Mouse (Mus musculus) liver, embryonic 12.5 days (tissue): Measurements from ENCODE around the gene Mpp4. TPM values are rescaled to one million over a fixed set of nuclear protein-coding genes. Genes with fewer than 3 reads are reported as not detected.

Experiments used
- ATAC-seq: fragments of 200-750 bp; cut with Nextera tagmentation; 2 replicates; pipeline ENCODE4 v1.8.0; 2017; ENCODE audit warnings: moderate number of reproducible peaks, mild to moderate bottlenecking, moderate library complexity
- H3K27ac ChIP-seq: fragments of 300-500 bp; sonication (generic); 2 replicates; pipeline ENCODE4 v1.5.1; 2016; ENCODE audit warnings: mild to moderate bottlenecking
- H3K27me3 ChIP-seq: fragments of 300-500 bp; sonication (generic); replicated peaks from 2 replicates; pipeline ENCODE4 v1.6.1; 2016; ENCODE audit warnings: mild to moderate bottlenecking, moderate library complexity
- H3K36me3 ChIP-seq: fragments of 300-500 bp; sonication (generic); 2 replicates; pipeline ENCODE4 v1.6.1; 2016; ENCODE audit warnings: mild to moderate bottlenecking, moderate library complexity
- H3K4me1 ChIP-seq: fragments of 300-500 bp; sonication (generic); 2 replicates; pipeline ENCODE4 v1.6.1; 2016
- H3K4me2 ChIP-seq: fragments of 300-500 bp; sonication (generic); 2 replicates; pipeline ENCODE4 v1.6.1; 2016; ENCODE audit warnings: mild to moderate bottlenecking, moderate library complexity
- H3K4me3 ChIP-seq: fragments of 300-500 bp; sonication (generic); 2 replicates; pipeline ENCODE4 v1.5.1; 2016; ENCODE audit warnings: mild to moderate bottlenecking, moderate library complexity
- H3K9ac ChIP-seq: fragments of 300-500 bp; sonication (generic); 2 replicates; pipeline ENCODE4 v1.6.1; 2016; ENCODE audit warnings: mild to moderate bottlenecking, moderate library complexity
- H3K9me3 ChIP-seq: fragments of 300-500 bp; sonication (generic); replicated peaks from 2 replicates; pipeline ENCODE4 v1.6.1; 2016; ENCODE audit warnings: mild to moderate bottlenecking, moderate library complexity
- WGBS: fragments of 180-500 bp; shearing (Covaris S2); methylation state at CpG from one replicate; pipeline ENCODE4 v1.1.7; 2016; ENCODE audit not compliant: insufficient replicate concordance; 5-methylcytosine and 5-hydroxymethylcytosine counted together
- polyA plus RNA-seq: library from polyadenylated mRNA; unstranded; fragments of >200 nt; fragmentation: Nextera tagmentation; extraction: Ambion mirVana; gene quantifications from 2 replicates; pipeline ENCODE4 v1.2.1, GENCODE M21; 2016

Gene Mpp4
- polyA plus RNA-seq, 1 experiment from 2014 or later: 0.45 TPM

GRCm38 (mm10) chr1:59185410-59185809, 22.2 kb upstream of the Mpp4 start:
- ATAC-seq: no peak
- peaks cover 34% of the 10 kb centered on the region; the same call in 1 of the 2 replicates for H3K36me3 ChIP-seq
- 78% methylated on average over 9 of the region's 9 CpGs for WGBS
- H3K9me3 ChIP-seq: no peaks in the 10 kb centered on the region
- no peaks in the 10 kb centered on the region for H3K27me3 ChIP-seq
- H3K27ac ChIP-seq: no peak overlapping the region
- H3K9ac ChIP-seq: no peak overlapping the region
- peaks cover 8% of the 10 kb centered on the region; the same call in 1 of the 2 replicates for H3K4me1 ChIP-seq
- no peak overlapping the region for H3K4me3 ChIP-seq
- no peak overlapping the region for H3K4me2 ChIP-seq

- peak overlapping the region; percentile 55; the same call in 1 of the 2 replicates for H3K27ac ChIP-seq
- no peak overlapping the region for H3K4me2 ChIP-seq
- no peaks in the 10 kb centered on the region for H3K27me3 ChIP-seq
- peaks cover 47% of the 10 kb centered on the region for H3K36me3 ChIP-seq
- peak; percentile 68 for ATAC-seq
- H3K9me3 ChIP-seq: no peaks in the 10 kb centered on the region
- peaks cover 8% of the 10 kb centered on the region; the same call in 1 of the 2 replicates for H3K4me1 ChIP-seq
- WGBS: 29% methylated on average over 4 of the region's 4 CpGs
- no peak overlapping the region for H3K9ac ChIP-seq
- no peak overlapping the region for H3K4me3 ChIP-seq
Measured at GRCm38 (mm10) chr1:59183045-59183444, 19.9 kb upstream of the Mpp4 start.

- 60% methylated on average over 2 of the region's 2 CpGs for WGBS
- H3K27ac ChIP-seq: peak overlapping the region; percentile 55; the same call in 1 of the 2 replicates
- no peak overlapping the region for H3K4me3 ChIP-seq
- ATAC-seq: no peak
- H3K4me1 ChIP-seq: peaks cover 8% of the 10 kb centered on the region; the same call in 1 of the 2 replicates
- H3K9me3 ChIP-seq: no peaks in the 10 kb centered on the region
- H3K27me3 ChIP-seq: no peaks in the 10 kb centered on the region
- no peak overlapping the region for H3K4me2 ChIP-seq
- H3K9ac ChIP-seq: no peak overlapping the region
- peaks cover 54% of the 10 kb centered on the region for H3K36me3 ChIP-seq
Measured at GRCm38 (mm10) chr1:59182373-59182772, 19.2 kb upstream of the Mpp4 start.

DNA sequence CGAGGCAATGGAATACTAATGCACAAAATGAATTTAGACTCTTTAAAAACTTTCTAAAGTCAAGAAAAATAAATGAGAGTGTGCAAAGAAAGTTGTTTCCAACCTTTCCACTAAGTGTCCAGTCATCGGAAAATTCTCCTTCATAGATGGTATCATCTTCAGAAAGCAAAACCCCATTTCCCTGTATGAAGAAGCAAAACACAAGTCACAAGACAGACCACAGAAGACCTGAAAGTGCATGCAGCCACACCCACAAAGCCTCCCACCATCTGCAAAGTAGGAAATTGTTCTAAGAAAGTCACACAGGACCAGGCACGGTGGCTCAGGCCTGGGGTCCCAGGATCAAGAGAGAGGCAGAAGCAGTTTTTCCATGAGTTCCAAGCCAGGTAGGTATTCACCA, 16.8 kb upstream of the Mpp4 start:
- 67% methylated on average over 3 of the region's 3 CpGs for WGBS
- Histone ChIP-seq H3K36me3 (peaks cover 59% of the 10 kb centered on the region), H3K27me3 (no peaks in the 10 kb centered on the region), H3K9me3 (no peaks in the 10 kb centered on the region), H3K4me1 (peaks cover 8% of the 10 kb centered on the region; the same call in 1 of the 2 replicates), H3K27ac (no peak overlapping the region), H3K9ac (no peak overlapping the region), H3K4me3 (no peak overlapping the region), H3K4me2 (no peak overlapping the region)
- no peak for ATAC-seq

GRCm38 (mm10) chr1:59178401-59178800, 15.2 kb upstream of the Mpp4 start:
- Histone ChIP-seq H3K9ac (no peak overlapping the region), H3K9me3 (no peaks in the 10 kb centered on the region), H3K27me3 (no peaks in the 10 kb centered on the region), H3K4me3 (no peak overlapping the region), H3K4me1 (peaks cover 11% of the 10 kb centered on the region), H3K27ac (no peak overlapping the region), H3K36me3 (peaks cover 53% of the 10 kb centered on the region), H3K4me2 (no peak overlapping the region)
- ATAC-seq: no peak
- 79% methylated on average over 10 of the region's 10 CpGs for WGBS

- H3K4me3 ChIP-seq: no peak overlapping the region
- no peak overlapping the region for H3K9ac ChIP-seq
- ATAC-seq: peak; percentile 69
- H3K9me3 ChIP-seq: no peaks in the 10 kb centered on the region
- H3K36me3 ChIP-seq: peaks cover 36% of the 10 kb centered on the region
- no peaks in the 10 kb centered on the region for H3K27me3 ChIP-seq
- H3K4me2 ChIP-seq: no peak overlapping the region
- peak overlapping the region; percentile 23; the same call in 1 of the 2 replicates for H3K27ac ChIP-seq
- WGBS: 47% methylated on average over 10 of the region's 10 CpGs
- peaks cover 33% of the 10 kb centered on the region for H3K4me1 ChIP-seq
Measured at GRCm38 (mm10) chr1:59174514-59175373, 11.6 kb upstream of the Mpp4 start.

GRCm38 (mm10) chr1:59173023-59173422, 9.8 kb upstream of the Mpp4 start:
- H3K27ac ChIP-seq: no peak overlapping the region
- no peaks in the 10 kb centered on the region for H3K27me3 ChIP-seq
- peaks cover 29% of the 10 kb centered on the region for H3K36me3 ChIP-seq
- H3K9ac ChIP-seq: 0 out of 2 replicates have a peak overlapping the region, but pooled peaks have one; percentile 6
- H3K9me3 ChIP-seq: no peaks in the 10 kb centered on the region
- no peak; the same call in 1 of the 2 replicates for ATAC-seq
- H3K4me1 ChIP-seq: peaks cover 33% of the 10 kb centered on the region
- H3K4me3 ChIP-seq: no peak overlapping the region
- no peak overlapping the region for H3K4me2 ChIP-seq
- WGBS: 18% methylated on average over 5 of the region's 5 CpGs

GRCm38 (mm10) chr1:59171875-59172274, 8.7 kb upstream of the Mpp4 start:
- peaks cover 33% of the 10 kb centered on the region for H3K4me1 ChIP-seq
- no peak overlapping the region for H3K4me3 ChIP-seq
- WGBS: 14% methylated on average over 5 of the region's 5 CpGs
- peak overlapping the region; percentile 58 for H3K27ac ChIP-seq
- H3K27me3 ChIP-seq: no peaks in the 10 kb centered on the region
- no peak overlapping the region for H3K9ac ChIP-seq
- H3K9me3 ChIP-seq: no peaks in the 10 kb centered on the region
- peak overlapping the region; percentile 13; the same call in 1 of the 2 replicates for H3K4me2 ChIP-seq
- H3K36me3 ChIP-seq: peaks cover 30% of the 10 kb centered on the region
- ATAC-seq: no peak

DNA sequence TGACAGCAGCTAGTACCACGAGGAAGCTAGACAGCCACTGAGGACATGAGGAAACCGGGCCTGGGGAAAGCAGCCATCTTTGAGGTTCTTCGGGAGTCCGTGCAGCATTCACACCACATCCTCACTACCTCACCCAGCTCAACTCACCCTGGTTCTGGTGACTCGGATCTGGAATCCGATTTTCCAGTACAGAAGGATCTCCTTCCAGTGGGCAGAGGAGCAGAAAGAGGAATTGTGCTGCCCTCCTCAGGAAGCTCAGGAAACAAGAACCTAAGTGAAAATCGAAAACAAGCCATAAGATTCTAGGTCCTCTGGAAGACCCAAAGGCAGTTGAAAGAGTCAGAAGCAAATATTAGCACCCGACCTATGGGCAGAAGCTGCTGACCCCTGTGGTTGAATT, 7.1 kb upstream of the Mpp4 start:
- H3K4me3 ChIP-seq: no peak overlapping the region
- H3K27me3 ChIP-seq: no peaks in the 10 kb centered on the region
- no peak for ATAC-seq
- H3K4me1 ChIP-seq: peaks cover 33% of the 10 kb centered on the region
- 60% methylated on average over 8 of the region's 8 CpGs for WGBS
- no peak overlapping the region for H3K27ac ChIP-seq
- H3K9me3 ChIP-seq: no peaks in the 10 kb centered on the region
- H3K9ac ChIP-seq: no peak overlapping the region
- no peak overlapping the region for H3K4me2 ChIP-seq
- peaks cover 40% of the 10 kb centered on the region for H3K36me3 ChIP-seq

DNA sequence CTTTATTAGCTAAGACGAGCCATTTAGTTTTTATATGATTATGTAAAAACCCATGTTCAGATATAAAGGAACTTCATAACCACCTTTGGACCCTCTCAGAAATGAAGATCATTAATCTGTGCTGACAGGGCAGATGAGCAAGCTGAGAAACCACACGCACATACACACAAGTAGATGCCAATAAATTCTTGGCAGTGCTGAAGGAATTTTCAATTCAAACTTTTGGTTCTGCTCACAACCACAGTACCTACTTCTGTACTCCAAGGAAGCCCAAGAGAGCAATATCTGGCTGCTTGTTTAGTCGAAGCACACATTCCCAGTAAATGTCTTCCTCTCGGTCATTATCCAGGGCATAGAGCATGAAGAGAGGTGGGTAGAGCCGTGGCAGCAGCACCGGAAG, 6.4 kb upstream of the Mpp4 start:
- H3K4me1 ChIP-seq: peaks cover 33% of the 10 kb centered on the region
- H3K27ac ChIP-seq: no peak overlapping the region
- H3K4me2 ChIP-seq: no peak overlapping the region
- no peak overlapping the region for H3K9ac ChIP-seq
- no peak overlapping the region for H3K4me3 ChIP-seq
- WGBS: 75% methylated on average over 6 of the region's 6 CpGs
- H3K36me3 ChIP-seq: peaks cover 40% of the 10 kb centered on the region
- H3K9me3 ChIP-seq: no peaks in the 10 kb centered on the region
- no peaks in the 10 kb centered on the region for H3K27me3 ChIP-seq
- ATAC-seq: no peak

- Histone ChIP-seq H3K4me1 (peaks cover 31% of the 10 kb centered on the region), H3K27ac (no peak overlapping the region), H3K4me3 (no peak overlapping the region), H3K4me2 (no peak overlapping the region), H3K9ac (no peak overlapping the region), H3K36me3 (peaks cover 44% of the 10 kb centered on the region), H3K27me3 (no peaks in the 10 kb centered on the region), H3K9me3 (no peaks in the 10 kb centered on the region)
- 68% methylated on average over 2 of the region's 2 CpGs for WGBS
- ATAC-seq: no peak
Measured at GRCm38 (mm10) chr1:59168556-59168955, 5.4 kb upstream of the Mpp4 start.

- H3K36me3 ChIP-seq: peaks cover 47% of the 10 kb centered on the region
- H3K9me3 ChIP-seq: no peaks in the 10 kb centered on the region
- H3K4me2 ChIP-seq: no peak overlapping the region
- no peak overlapping the region for H3K4me3 ChIP-seq
- 73% methylated on average over 4 of the region's 4 CpGs for WGBS
- H3K9ac ChIP-seq: no peak overlapping the region
- no peaks in the 10 kb centered on the region for H3K27me3 ChIP-seq
- H3K27ac ChIP-seq: 0 out of 2 replicates have a peak overlapping the region, but pooled peaks have one; percentile 14
- H3K4me1 ChIP-seq: peaks cover 28% of the 10 kb centered on the region
- ATAC-seq: no peak
Measured at GRCm38 (mm10) chr1:59167654-59168425, 4.7 kb upstream of the Mpp4 start.
